Mouse (Mus musculus) limb, embryonic 14.5 days (tissue): ENCODE measurements at regions not wholly inside any gene's neighbourhood (a gene's known extent, or its start where the extent isn't known, plus 50 kb on each side); places are given as distances from the start of the nearest gene placed in this dataset.

Experiments
- ATAC-seq: fragments of 200-750 bp; cut with Nextera tagmentation; 2 replicates; pipeline ENCODE4 v1.8.0; 2017; ENCODE audit warnings: low read depth, moderate number of reproducible peaks, moderate TSS enrichment; ENCODE audit not compliant: low FRiP score
- DNase-seq: peaks from one replicate; pipeline ENCODE4 v3.0.0-alpha.2; 2015; ENCODE audit warnings: low spot score
- H3K27ac ChIP-seq: fragments of 300-500 bp; sonication (generic); replicated peaks from 2 replicates; pipeline ENCODE4 v1.5.1; 2014; ENCODE audit warnings: low read depth, mild to moderate bottlenecking, low read length, moderate library complexity, mixed read lengths
- H3K27me3 ChIP-seq: fragments of 300-500 bp; sonication (generic); 2 replicates; pipeline ENCODE4 v1.6.1; 2014; ENCODE audit warnings: low read length, mixed read lengths; ENCODE audit not compliant: control insufficient read depth, insufficient read depth
- H3K36me3 ChIP-seq: fragments of 300-500 bp; sonication (generic); 2 replicates; pipeline ENCODE4 v1.6.1; 2014; ENCODE audit warnings: mild to moderate bottlenecking, low read length, moderate library complexity, mixed read lengths; ENCODE audit not compliant: control insufficient read depth, insufficient read depth
- H3K4me1 ChIP-seq: fragments of 300-500 bp; sonication (generic); 2 replicates; pipeline ENCODE4 v1.6.1; 2014; ENCODE audit warnings: antibody characterized with exemption, low read length, mixed read lengths; ENCODE audit not compliant: control insufficient read depth, insufficient read depth
- H3K4me2 ChIP-seq: fragments of 300-500 bp; sonication (generic); replicated peaks from 2 replicates; pipeline ENCODE4 v1.6.1; 2014; ENCODE audit warnings: low read depth, mild to moderate bottlenecking, low read length, moderate library complexity; ENCODE audit not compliant: severe bottlenecking
- H3K4me3 ChIP-seq: fragments of 300-500 bp; sonication (generic); replicated peaks from 2 replicates; pipeline ENCODE4 v1.5.1; 2014; ENCODE audit warnings: low read length
- H3K9ac ChIP-seq: fragments of 300-500 bp; sonication (generic); 2 replicates; pipeline ENCODE4 v1.6.1; 2014; ENCODE audit warnings: mild to moderate bottlenecking, low read depth, low read length, moderate library complexity; ENCODE audit not compliant: severe bottlenecking
- H3K9me3 ChIP-seq: fragments of 300-500 bp; sonication (generic); 2 replicates; pipeline ENCODE4 v1.6.1; 2016; ENCODE audit warnings: low read length; ENCODE audit not compliant: control insufficient read depth
- POLR2A ChIP-seq: fragments of 200-500 bp; IDR thresholded peaks from 2 replicates; pipeline ENCODE4 v1.8.0; 2012; ENCODE audit warnings: inconsistent platforms, mild to moderate bottlenecking, moderate library complexity, borderline replicate concordance; ENCODE audit not compliant: insufficient read depth, insufficient read length; ENCODE audit errors: extremely low read depth
- WGBS: fragments of 180-500 bp; shearing (Covaris S2); extraction: QIAGEN DNeasy Blood & Tissue Kit; methylation state at CpG from one replicate; pipeline ENCODE4 v1.1.7; 2014; 5-methylcytosine and 5-hydroxymethylcytosine counted together

DNA sequence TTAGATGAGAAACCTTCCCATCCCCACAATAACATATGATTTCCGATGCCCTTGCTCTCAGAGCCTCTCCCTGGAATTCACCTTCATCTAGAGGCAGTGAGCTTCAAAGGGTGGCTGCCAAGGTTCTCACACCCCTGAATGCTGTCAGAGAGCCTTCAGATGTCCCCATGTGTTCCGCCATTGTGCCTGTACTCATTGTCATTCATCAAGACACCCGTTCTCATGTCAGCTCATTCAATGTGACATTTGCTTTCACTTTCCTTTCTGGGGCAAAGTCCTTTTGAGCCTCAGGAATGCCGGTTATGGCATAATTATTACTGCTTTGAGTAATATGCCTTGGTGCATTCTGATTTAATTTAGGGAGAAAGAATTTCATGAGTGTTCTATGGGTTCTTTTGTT lies 99.1 kb upstream of the Kbtbd8 start:
- H3K36me3 ChIP-seq: no peaks in the 10 kb centered on the region
- no peaks in the 10 kb centered on the region for H3K4me1 ChIP-seq
- no peak overlapping the region for H3K4me2 ChIP-seq
- DNase-seq: no peak
- no peak overlapping the region for H3K9ac ChIP-seq
- no peak for ATAC-seq
- H3K9me3 ChIP-seq: no peaks in the 10 kb centered on the region
- TF ChIP-seq POLR2A: no peak
- no peak overlapping the region for H3K4me3 ChIP-seq
- H3K27me3 ChIP-seq: no peaks in the 10 kb centered on the region
- no peak overlapping the region for H3K27ac ChIP-seq
- WGBS: 40% methylated on average over 4 of the region's 4 CpGs

GRCm38 (mm10) chr6:95017484-95017883 lies 99.6 kb upstream of the Kbtbd8 start:
- H3K4me2 ChIP-seq: no peak overlapping the region
- H3K4me1 ChIP-seq: no peaks in the 10 kb centered on the region
- H3K9me3 ChIP-seq: no peaks in the 10 kb centered on the region
- no peaks in the 10 kb centered on the region for H3K27me3 ChIP-seq
- ATAC-seq (no peak), DNase-seq (no peak)
- no peak for TF ChIP-seq POLR2A
- H3K27ac ChIP-seq: no peak overlapping the region
- H3K36me3 ChIP-seq: no peaks in the 10 kb centered on the region
- WGBS: 38% methylated on average over 3 of the region's 3 CpGs
- H3K4me3 ChIP-seq: no peak overlapping the region
- H3K9ac ChIP-seq: no peak overlapping the region

DNA sequence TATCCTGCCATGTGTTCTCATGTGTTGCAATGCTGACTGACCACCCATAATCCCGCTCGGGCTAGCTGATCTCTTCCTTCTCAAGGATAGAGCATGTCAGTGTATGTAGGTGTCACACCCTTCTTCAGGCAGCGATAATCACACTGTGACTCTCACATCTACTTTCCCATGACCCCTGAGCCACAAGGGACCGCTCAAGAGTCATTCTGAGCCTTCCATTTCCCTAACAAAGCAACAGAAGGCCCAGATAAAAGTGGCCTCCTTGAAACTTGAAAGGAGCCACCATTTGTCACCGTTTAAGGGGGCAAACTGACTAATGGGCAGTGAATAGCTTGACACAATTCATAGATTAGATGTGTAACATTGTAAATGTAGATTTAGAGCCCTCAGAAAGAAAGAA lies 103.9 kb upstream of the Kbtbd8 start:
- H3K36me3 ChIP-seq: no peaks in the 10 kb centered on the region
- H3K9ac ChIP-seq: no peak overlapping the region
- H3K27ac ChIP-seq: no peak overlapping the region
- H3K4me2 ChIP-seq: no peak overlapping the region
- 35% methylated on average over 5 of the region's 5 CpGs for WGBS
- TF ChIP-seq POLR2A: no peak
- no peaks in the 10 kb centered on the region for H3K27me3 ChIP-seq
- no peaks in the 10 kb centered on the region for H3K4me1 ChIP-seq
- ATAC-seq (no peak), DNase-seq (no peak)
- no peaks in the 10 kb centered on the region for H3K9me3 ChIP-seq
- no peak overlapping the region for H3K4me3 ChIP-seq

GRCm38 (mm10) chr6:95006485-95006884 lies 110.6 kb upstream of the Kbtbd8 start:
- H3K27ac ChIP-seq: no peak overlapping the region
- H3K4me3 ChIP-seq: no peak overlapping the region
- H3K36me3 ChIP-seq: no peaks in the 10 kb centered on the region
- WGBS: 79% methylated on average over 2 of the region's 2 CpGs
- no peak overlapping the region for H3K9ac ChIP-seq
- H3K4me2 ChIP-seq: no peak overlapping the region
- ATAC-seq (no peak), DNase-seq (no peak)
- TF ChIP-seq POLR2A: no peak
- no peaks in the 10 kb centered on the region for H3K4me1 ChIP-seq
- H3K9me3 ChIP-seq: no peaks in the 10 kb centered on the region
- H3K27me3 ChIP-seq: no peaks in the 10 kb centered on the region

DNA sequence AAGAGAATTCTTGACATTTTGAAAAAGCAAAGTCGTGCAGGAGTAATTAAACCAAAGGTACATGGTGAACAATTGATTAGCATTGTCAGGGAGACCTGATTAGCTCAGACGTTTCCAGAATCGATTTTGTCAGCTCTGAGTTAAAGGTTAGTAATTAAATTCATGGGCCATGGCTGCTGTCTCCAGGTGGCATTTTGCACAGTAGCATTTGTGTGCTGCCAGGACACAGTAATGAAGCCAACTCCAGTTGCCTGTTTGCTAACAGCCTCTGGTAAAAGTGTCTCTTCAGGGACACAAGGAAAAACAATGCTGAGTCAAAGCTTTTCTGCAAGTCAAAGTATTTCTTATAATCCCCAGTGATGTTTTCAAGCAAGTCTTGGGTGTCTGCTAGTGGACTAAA lies 113.3 kb upstream of the Kbtbd8 start:
- 32% methylated on average over 3 of the region's 3 CpGs for WGBS

GRCm38 (mm10) chr6:94999562-94999961 lies 117.5 kb upstream of the Kbtbd8 start:
- TF ChIP-seq POLR2A: no peak
- 38% methylated on average over 4 of the region's 4 CpGs for WGBS

More for the DNA sequence above, 113.3 kb upstream of the Kbtbd8 start:
- Histone ChIP-seq H3K36me3 (no peaks in the 10 kb centered on the region), H3K27ac (no peak overlapping the region), H3K4me3 (no peak overlapping the region), H3K9ac (no peak overlapping the region), H3K4me1 (peaks cover 10% of the 10 kb centered on the region), H3K27me3 (no peaks in the 10 kb centered on the region), H3K4me2 (no peak overlapping the region), H3K9me3 (no peaks in the 10 kb centered on the region)
- ATAC-seq: no peak
- no peak for TF ChIP-seq POLR2A
- no peak for DNase-seq

More at GRCm38 (mm10) chr6:94999562-94999961, 117.5 kb upstream of the Kbtbd8 start:
- H3K4me2 ChIP-seq: no peak overlapping the region
- H3K36me3 ChIP-seq: no peaks in the 10 kb centered on the region
- no peak for ATAC-seq
- no peak overlapping the region for H3K9ac ChIP-seq
- no peak overlapping the region for H3K4me3 ChIP-seq
- H3K4me1 ChIP-seq: peaks cover 11% of the 10 kb centered on the region
- H3K27me3 ChIP-seq: no peaks in the 10 kb centered on the region
- H3K9me3 ChIP-seq: no peaks in the 10 kb centered on the region
- H3K27ac ChIP-seq: no peak overlapping the region
- no peak for DNase-seq
